Mouse (Mus musculus) testis, adult 2 months (tissue): ENCODE results near the gene Vamp8.

Experiments used
- CTCF ChIP-seq: fragments of 200-500 bp; IDR thresholded peaks from 2 replicates; pipeline ENCODE4 v1.5.1; 2012; ENCODE audit warnings: low read depth, mild to moderate bottlenecking, inconsistent platforms, low read length, moderate library complexity; ENCODE audit not compliant: control insufficient read depth, insufficient read depth, insufficient replicate concordance
- POLR2A ChIP-seq: fragments of 200-500 bp; IDR thresholded peaks from 2 replicates; pipeline ENCODE4 v1.6.1; 2012; ENCODE audit warnings: low read depth, mild to moderate bottlenecking, inconsistent platforms, low read length, moderate library complexity; ENCODE audit not compliant: control insufficient read depth

GRCm38 (mm10) chr6:72383142-72383820, 7.2 kb downstream of the Vamp8 start:
- TF ChIP-seq POLR2A (no peak), CTCF (no peak)
